Mouse (Mus musculus): ENCODE measurements around the gene Hsd17b6. TPM values are rescaled to one million over a fixed set of nuclear protein-coding genes. Genes with fewer than 3 reads are reported as not detected.

The Hsd17b6 gene
- polyA plus RNA-seq (2012), result not detected in 2 replicates

GRCm38 (mm10) chr10:128007446-128007845 is at the start of gene Hsd17b6:
TSS of gene Hsd17b6 (minus strand) at chr10:128007611.
- TF ChIP-seq GATA1 (IDR thresholded peaks at IDR 0.05; ENCODE audit: low read length), result no peak

GRCm38 (mm10) chr10:128053001-128053400 is 45.6 kb upstream of the Hsd17b6 start:
- TF ChIP-seq GATA1 (IDR thresholded peaks at IDR 0.05; ENCODE audit: low read length), result no peak

DNA sequence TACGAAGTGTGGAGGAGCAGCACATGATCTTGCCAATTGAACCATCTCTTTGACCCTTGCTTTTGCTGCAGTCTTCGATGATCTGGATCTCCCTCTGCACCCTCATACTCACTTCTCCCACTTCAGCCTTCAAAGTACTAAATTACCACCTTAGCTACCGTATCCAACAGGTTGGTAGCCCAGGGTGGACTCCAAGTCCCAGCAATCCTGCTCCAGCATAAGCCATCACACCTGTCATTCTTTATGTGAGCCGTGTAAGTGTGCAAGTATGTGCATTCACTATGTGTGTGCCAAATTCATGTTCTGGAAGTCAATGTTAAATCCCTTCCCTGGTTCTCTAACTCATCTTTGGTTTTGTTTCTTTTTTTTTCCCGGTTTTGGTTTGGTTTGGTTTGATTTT is 44.2 kb upstream of the Hsd17b6 start:
- no peak for TF ChIP-seq GATA1 (IDR thresholded peaks at IDR 0.05; ENCODE audit: low read length)

DNA sequence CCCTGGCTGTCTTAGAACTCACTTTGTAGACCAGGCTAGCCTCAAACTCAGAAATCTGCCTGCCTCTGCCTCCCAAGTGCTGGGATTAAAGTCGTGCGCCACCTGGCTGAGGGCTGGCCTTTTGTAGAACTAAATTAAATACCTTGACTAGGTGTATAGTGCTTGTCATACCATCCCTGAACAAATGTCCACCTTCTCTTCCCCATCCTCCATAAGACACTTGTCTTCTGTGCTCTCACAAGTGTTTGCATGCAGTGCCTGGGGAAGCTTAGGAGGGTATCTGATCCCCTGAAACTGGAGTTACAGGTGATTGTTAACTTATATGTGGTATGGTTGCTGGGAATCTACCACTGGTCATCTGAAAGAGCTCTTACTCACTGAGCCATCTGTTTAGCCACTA is 42.9 kb upstream of the Hsd17b6 start:
- TF ChIP-seq GATA1 (IDR thresholded peaks at IDR 0.05; ENCODE audit: low read length), result no peak

DNA sequence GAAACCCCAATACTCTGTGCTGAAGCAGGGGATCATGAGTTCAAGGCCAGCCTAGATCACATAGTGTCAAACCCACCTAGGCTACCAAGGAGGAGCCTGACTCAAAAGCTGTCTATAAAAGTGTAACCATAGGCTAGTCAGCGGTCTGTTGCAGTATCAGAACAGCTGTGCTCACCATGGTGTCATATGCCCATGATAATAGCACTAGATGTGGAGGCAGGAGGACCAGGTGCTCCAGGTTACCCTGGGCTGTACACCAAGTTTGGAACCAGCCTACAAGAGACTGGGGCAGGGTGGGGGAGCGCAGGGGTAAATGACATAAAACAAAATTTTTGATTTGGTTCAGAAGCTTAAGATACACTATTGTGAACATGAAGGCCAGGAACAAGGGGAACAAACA is 42.3 kb upstream of the Hsd17b6 start:
- TF ChIP-seq GATA1 (IDR thresholded peaks at IDR 0.05; ENCODE audit: low read length), result no peak

- TF ChIP-seq GATA1 (IDR thresholded peaks at IDR 0.05; ENCODE audit: low read length), result no peak
Observed at GRCm38 (mm10) chr10:128048157-128048556, 40.7 kb upstream of the Hsd17b6 start.

DNA sequence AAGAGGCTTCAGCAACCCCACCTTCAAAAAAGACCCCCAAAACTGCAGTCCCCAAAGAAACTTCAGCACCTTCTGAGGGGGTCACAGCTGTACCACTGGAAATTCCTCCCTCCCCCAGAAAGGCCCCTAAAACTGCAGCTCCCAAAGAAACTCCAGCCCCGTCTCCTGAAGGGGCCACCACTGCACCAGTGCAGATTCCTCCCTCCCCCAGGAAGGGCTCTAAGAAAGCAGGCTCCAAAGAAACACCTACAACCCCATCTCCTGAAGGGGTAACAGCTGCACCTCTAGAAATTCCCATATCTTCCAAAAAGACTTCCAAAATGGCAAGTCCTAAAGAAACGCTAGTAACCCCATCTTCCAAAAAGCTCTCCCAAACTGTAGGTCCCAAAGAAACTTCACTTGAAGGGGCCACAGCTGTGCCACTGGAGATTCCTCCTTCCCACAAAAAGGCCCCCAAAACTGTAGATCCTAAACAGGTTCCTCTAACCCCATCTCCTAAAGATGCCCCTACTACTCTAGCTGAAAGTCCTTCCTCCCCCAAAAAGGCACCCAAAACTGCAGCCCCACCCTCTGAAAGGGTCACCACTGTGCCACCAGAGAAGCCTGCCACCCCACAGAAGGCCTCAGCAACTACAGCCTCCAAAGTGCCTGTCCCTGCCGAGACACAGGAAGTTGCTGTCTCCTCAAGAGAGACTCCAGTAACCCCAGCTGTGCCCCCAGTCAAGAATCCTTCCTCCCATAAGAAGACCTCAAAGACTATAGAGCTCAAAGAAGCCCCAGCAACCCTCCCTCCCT is 35.8 kb upstream of the Hsd17b6 start:
- TF ChIP-seq GATA1 (IDR thresholded peaks at IDR 0.05; ENCODE audit: low read length), result no peak

DNA sequence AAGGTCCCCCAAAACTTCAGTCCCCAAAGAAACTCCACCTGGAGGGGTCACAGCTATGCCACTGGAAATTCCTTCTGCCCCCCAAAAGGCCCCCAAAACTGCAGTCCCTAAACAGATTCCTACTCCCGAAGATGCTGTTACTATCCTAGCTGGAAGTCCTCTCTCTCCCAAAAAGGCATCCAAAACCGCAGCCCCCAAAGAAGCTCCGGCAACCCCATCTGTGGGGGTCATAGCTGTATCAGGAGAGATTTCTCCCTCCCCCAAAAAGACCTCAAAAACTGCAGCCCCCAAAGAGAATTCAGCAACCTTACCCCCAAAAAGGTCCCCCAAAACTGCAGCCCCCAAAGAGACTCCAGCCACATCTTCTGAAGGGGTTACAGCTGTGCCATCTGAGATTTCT is 35.1 kb upstream of the Hsd17b6 start:
- no peak for TF ChIP-seq GATA1 (IDR thresholded peaks at IDR 0.05; ENCODE audit: low read length)

GRCm38 (mm10) chr10:128041636-128042035 is 34.2 kb upstream of the Hsd17b6 start:
- no peak for TF ChIP-seq GATA1 (IDR thresholded peaks at IDR 0.05; ENCODE audit: low read length)

GRCm38 (mm10) chr10:128040293-128040692 is 32.9 kb upstream of the Hsd17b6 start:
- TF ChIP-seq GATA1 (IDR thresholded peaks at IDR 0.05; ENCODE audit: low read length), result no peak

DNA sequence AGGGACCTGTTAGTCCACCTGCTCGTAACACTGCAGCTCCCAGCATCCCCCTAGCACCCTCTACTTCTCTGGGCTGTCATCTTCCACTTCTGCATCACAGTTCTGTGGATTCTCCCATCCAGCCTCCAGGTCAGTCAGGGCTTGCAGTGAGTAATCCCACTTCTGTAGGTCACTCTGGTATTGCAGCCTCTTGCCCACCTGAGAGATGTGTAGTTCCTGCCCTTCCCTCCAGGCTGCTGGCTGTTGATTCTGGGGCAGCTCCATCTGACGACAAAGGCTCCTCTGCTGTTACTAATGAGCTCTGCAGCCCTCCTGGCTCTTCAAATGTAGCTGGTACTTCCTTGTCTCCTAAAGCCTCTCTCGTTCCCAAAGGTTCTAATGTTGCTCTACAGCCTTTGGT is 32.4 kb upstream of the Hsd17b6 start:
- no peak for TF ChIP-seq GATA1 (IDR thresholded peaks at IDR 0.05; ENCODE audit: low read length)

GRCm38 (mm10) chr10:128039167-128039566 is 31.8 kb upstream of the Hsd17b6 start:
- no peak for TF ChIP-seq GATA1 (IDR thresholded peaks at IDR 0.05; ENCODE audit: low read length)

GRCm38 (mm10) chr10:128037921-128038320 is 30.5 kb upstream of the Hsd17b6 start:
- no peak for TF ChIP-seq GATA1 (IDR thresholded peaks at IDR 0.05; ENCODE audit: low read length)

- TF ChIP-seq GATA1 (IDR thresholded peaks at IDR 0.05; ENCODE audit: low read length), result no peak
Observed at GRCm38 (mm10) chr10:128036746-128037425, 29.5 kb upstream of the Hsd17b6 start.

DNA sequence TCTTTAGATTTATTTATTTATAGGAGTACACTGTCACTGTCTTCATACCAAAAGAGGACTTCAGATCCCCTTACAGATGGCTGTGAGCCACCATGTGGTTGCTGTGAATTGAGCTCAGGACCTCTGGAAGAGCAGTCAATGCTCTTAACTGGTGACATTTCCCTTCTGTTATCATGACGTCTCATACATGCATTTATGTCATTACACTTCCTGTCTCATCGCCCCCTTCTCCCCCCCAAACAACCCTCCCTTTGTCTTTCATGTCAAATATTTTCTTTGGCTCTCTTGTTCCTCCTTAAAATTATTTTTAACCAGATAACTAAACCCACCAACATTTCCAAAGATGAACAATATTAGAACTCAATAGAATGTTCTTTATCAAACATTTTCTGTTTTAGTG is 23.4 kb upstream of the Hsd17b6 start:
- no peak for TF ChIP-seq GATA1 (IDR thresholded peaks at IDR 0.05; ENCODE audit: low read length)

- no peak for TF ChIP-seq GATA1 (IDR thresholded peaks at IDR 0.05; ENCODE audit: low read length)
Observed at GRCm38 (mm10) chr10:128029931-128030330, 22.5 kb upstream of the Hsd17b6 start.

DNA sequence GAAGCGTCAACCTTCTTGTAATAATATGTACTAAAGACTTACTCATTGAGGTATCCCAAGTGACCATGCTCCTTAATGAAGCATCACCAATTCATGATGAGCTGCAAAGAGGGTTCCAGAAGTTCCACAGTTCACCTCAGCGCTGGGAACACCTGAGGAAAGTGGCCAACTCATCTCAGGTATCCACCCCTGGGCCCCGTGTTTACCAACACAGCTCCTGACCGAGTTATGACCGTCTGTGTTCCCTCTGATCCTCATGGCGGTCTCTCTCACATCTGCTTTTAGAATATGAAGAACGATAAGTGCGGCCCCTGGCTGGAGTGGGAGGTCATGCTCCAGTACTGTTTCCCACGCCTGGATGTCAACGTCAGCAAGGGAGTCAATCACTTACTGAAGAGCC is 16.1 kb upstream of the Hsd17b6 start:
- no peak for TF ChIP-seq GATA1 (IDR thresholded peaks at IDR 0.05; ENCODE audit: low read length)
